Mouse (Mus musculus): Measurements from ENCODE around the gene Atxn2l.

- TF ChIP-seq POLR2A (IDR thresholded peaks at IDR 0.05; ENCODE audit: borderline replicate concordance, extremely low read depth, insufficient read depth, insufficient read length, poor library complexity, severe bottlenecking) = no peak
- TF ChIP-seq CTCF (IDR thresholded peaks at IDR 0.05; ENCODE audit: borderline replicate concordance, extremely low read depth, insufficient read depth, insufficient read length) = no peak
Observed at GRCm38 (mm10) chr7:126470077-126470476, 33.2 kb downstream of the Atxn2l start.
